Mouse (Mus musculus) kidney, embryonic 15.5 days (tissue): ENCODE data around the gene Ahnak. TPM values are rescaled to one million over a fixed set of nuclear protein-coding genes. Genes with fewer than 3 reads are reported as not detected.
"Not testable (repeated sequence)": the region's sequence is repeated elsewhere in the genome, so short reads cannot be mapped to it uniquely, and the experiment has no call there.

Source experiments
- ATAC-seq: fragments of 200-750 bp; cut with Nextera tagmentation; replicated peaks from 2 replicates; pipeline ENCODE4 v1.8.0; 2017; ENCODE audit warnings: moderate TSS enrichment; ENCODE audit not compliant: low FRiP score
- H3K27ac ChIP-seq: fragments of 300-500 bp; sonication (generic); 2 replicates; pipeline ENCODE4 v1.5.1; 2015; ENCODE audit warnings: mild to moderate bottlenecking, inconsistent platforms
- H3K27me3 ChIP-seq: fragments of 300-500 bp; sonication (generic); 2 replicates; pipeline ENCODE4 v1.6.1; 2015; ENCODE audit warnings: inconsistent platforms
- H3K36me3 ChIP-seq: fragments of 300-500 bp; sonication (generic); 2 replicates; pipeline ENCODE4 v1.6.1; 2015; ENCODE audit warnings: inconsistent platforms
- H3K4me1 ChIP-seq: fragments of 300-500 bp; sonication (generic); 2 replicates; pipeline ENCODE4 v1.6.1; 2015; ENCODE audit warnings: inconsistent platforms
- H3K4me2 ChIP-seq: fragments of 300-500 bp; sonication (generic); 2 replicates; pipeline ENCODE4 v1.6.1; 2015; ENCODE audit warnings: moderate library complexity, mild to moderate bottlenecking, inconsistent platforms
- H3K4me3 ChIP-seq: fragments of 300-500 bp; sonication (generic); replicated peaks from 2 replicates; pipeline ENCODE4 v1.5.1; 2015; ENCODE audit warnings: mild to moderate bottlenecking, inconsistent platforms
- H3K9ac ChIP-seq: fragments of 300-500 bp; sonication (generic); 2 replicates; pipeline ENCODE4 v1.6.1; 2015; ENCODE audit warnings: mild to moderate bottlenecking, inconsistent platforms
- H3K9me3 ChIP-seq: fragments of 300-500 bp; sonication (generic); replicated peaks from 2 replicates; pipeline ENCODE4 v1.6.1; 2016; ENCODE audit warnings: inconsistent platforms
- WGBS: fragments of 180-500 bp; shearing (Covaris S2); methylation state at CpG from one replicate; pipeline ENCODE4 v1.1.7; 2015; ENCODE audit warnings: mixed read lengths; 5-methylcytosine and 5-hydroxymethylcytosine counted together
- polyA plus RNA-seq: library from polyadenylated mRNA; unstranded; fragments of >200 nt; fragmentation: Nextera tagmentation; extraction: Ambion mirVana; gene quantifications from 2 replicates; pipeline ENCODE4 v1.2.1, GENCODE M21; 2015

Gene Ahnak
- polyA plus RNA-seq, 1 experiment from 2014 or later: 18.2 TPM

DNA sequence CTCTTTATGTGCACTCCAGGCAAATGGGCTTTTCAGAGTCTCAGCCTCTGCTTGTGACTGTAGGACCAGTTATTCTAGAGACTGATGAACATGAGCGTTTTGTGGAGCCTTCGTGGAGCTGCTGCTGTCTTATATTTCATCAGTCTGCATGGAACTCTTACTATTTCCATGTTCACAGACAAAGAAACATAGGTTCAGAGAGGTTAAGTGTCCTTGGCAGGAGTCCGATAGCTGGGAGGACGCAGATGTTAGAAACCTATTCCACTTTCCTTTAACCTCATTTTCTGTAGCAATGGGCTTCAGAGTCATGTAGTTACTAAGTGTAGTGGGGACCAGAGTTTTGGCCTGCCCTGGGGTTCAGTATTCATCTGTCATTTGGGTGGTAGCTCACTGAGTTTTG is 10.1 kb downstream of the Ahnak start:
- WGBS: 70% methylated on average over 4 of the region's 4 CpGs
- no peak for ATAC-seq
- no peaks in the 10 kb centered on the region for H3K27me3 ChIP-seq

GRCm38 (mm10) chr19:9006915-9007314 is 17.8 kb downstream of the Ahnak start:
- H3K9ac ChIP-seq, H3K4me2 ChIP-seq, ATAC-seq, H3K27me3 ChIP-seq, H3K4me3 ChIP-seq, H3K27ac ChIP-seq, H3K4me1 ChIP-seq, H3K9me3 ChIP-seq: not testable (repeated sequence)
- WGBS: 92% methylated on average over 2 of the region's 2 CpGs
- peaks cover 62% of the 10 kb centered on the region for H3K36me3 ChIP-seq

More for the DNA sequence above, 10.1 kb downstream of the Ahnak start:
- Histone ChIP-seq H3K27ac (no peak overlapping the region), H3K9ac (no peak overlapping the region), H3K9me3 (no peaks in the 10 kb centered on the region), H3K4me3 (no peak overlapping the region), H3K4me1 (peaks cover 22% of the 10 kb centered on the region), H3K36me3 (peaks cover 41% of the 10 kb centered on the region), H3K4me2 (no peak overlapping the region)

- no peak for ATAC-seq
- WGBS: 83% methylated on average over 3 of the region's 3 CpGs
- Histone ChIP-seq H3K4me3 (no peak overlapping the region), H3K9ac (no peak overlapping the region), H3K36me3 (peaks cover 28% of the 10 kb centered on the region), H3K27ac (no peak overlapping the region), H3K4me1 (no peaks in the 10 kb centered on the region), H3K27me3 (no peaks in the 10 kb centered on the region), H3K4me2 (no peak overlapping the region), H3K9me3 (no peaks in the 10 kb centered on the region)
Measured at GRCm38 (mm10) chr19:9019298-9019697, 30.2 kb downstream of the Ahnak start.

- no peak overlapping the region for H3K4me2 ChIP-seq
- H3K36me3 ChIP-seq: no peaks in the 10 kb centered on the region; the same call in 1 of the 2 replicates
- 57% methylated on average over 11 of the region's 11 CpGs for WGBS
- no peaks in the 10 kb centered on the region for H3K9me3 ChIP-seq
- H3K9ac ChIP-seq: no peak overlapping the region
- H3K4me1 ChIP-seq: peaks cover 6% of the 10 kb centered on the region; the same call in 1 of the 2 replicates
- H3K4me3 ChIP-seq: no peak overlapping the region
- no peak for ATAC-seq
- H3K27ac ChIP-seq: peak overlapping the region; percentile 10
- no peaks in the 10 kb centered on the region for H3K27me3 ChIP-seq
Measured at GRCm38 (mm10) chr19:9023021-9023778, 34.1 kb downstream of the Ahnak start.

DNA sequence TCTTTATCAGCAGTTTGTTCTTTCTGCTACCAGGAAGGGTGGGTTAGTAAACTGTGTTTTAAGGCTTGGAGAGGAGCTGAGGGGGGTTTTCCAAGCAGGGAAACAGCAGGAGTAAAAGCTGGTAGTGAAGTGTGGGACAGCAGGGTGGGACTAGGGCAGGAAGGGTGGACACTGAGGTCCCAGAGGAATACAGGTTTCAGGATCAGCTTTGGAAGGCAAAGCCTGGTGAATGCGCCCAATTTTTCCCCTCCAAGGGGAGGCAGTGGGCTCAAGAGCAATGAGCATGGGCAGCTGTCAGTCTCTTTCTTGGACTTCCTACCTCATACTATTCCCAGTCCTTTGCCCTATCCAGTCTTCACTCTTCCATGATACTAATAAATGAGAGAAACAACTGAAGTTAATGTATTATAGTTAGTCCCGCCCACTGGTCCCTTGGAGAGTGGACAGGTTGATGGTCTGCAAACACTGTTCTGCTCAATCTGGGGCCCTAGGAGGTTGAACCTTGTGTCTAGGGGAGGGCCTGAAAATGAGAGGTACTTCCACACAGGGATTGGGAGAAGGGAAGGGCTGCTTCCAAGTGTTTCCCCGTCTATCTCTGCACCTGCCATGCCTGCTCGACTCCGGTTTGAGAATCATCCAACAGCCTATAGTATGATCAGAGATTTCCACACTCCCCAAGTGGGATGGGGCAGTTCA is 36.6 kb downstream of the Ahnak start:
- ATAC-seq: no peak
- H3K27ac ChIP-seq: no peak overlapping the region

GRCm38 (mm10) chr19:9026634-9027033 is 37.5 kb downstream of the Ahnak start:
- ATAC-seq: no peak; the same call in 1 of the 2 replicates
- no peak overlapping the region for H3K4me2 ChIP-seq

More for the DNA sequence above, 36.6 kb downstream of the Ahnak start:
- Histone ChIP-seq H3K4me2 (no peak overlapping the region), H3K4me1 (peaks cover 6% of the 10 kb centered on the region; the same call in 1 of the 2 replicates), H3K9me3 (no peaks in the 10 kb centered on the region), H3K9ac (no peak overlapping the region), H3K27me3 (no peaks in the 10 kb centered on the region), H3K36me3 (no peaks in the 10 kb centered on the region), H3K4me3 (no peak overlapping the region)
- 89% methylated on average over 5 of the region's 5 CpGs for WGBS

DNA sequence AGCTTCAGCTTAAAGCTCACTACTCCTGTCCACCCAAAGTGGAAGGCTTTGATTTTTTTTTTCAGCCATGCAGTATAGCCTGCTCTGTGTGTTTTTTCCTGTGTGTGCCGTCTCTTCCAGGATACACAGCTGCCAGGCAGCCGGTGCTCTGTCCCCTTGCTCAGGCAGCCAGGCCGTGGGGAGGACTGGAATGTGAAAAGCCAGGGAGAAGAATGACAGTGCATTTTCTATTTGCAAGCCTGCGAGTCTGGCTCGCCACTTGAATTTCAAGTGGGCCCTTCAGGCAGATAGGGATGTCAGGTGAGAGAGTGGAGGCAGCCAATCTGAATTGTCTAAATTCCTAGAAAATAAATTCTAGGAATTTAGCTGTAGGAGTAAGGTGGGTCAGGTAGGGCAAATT is 38.7 kb downstream of the Ahnak start:
- Histone ChIP-seq H3K4me1 (peaks cover 6% of the 10 kb centered on the region; the same call in 1 of the 2 replicates), H3K4me3 (no peak overlapping the region), H3K36me3 (no peaks in the 10 kb centered on the region), H3K4me2 (no peak overlapping the region), H3K27ac (0 out of 2 replicates have a peak overlapping the region, but pooled peaks have one; percentile 5), H3K27me3 (no peaks in the 10 kb centered on the region), H3K9ac (no peak overlapping the region), H3K9me3 (no peaks in the 10 kb centered on the region)
- no peak for ATAC-seq
- WGBS: 33% methylated on average over 5 of the region's 5 CpGs

More at GRCm38 (mm10) chr19:9026634-9027033, 37.5 kb downstream of the Ahnak start:
- no peak overlapping the region for H3K4me3 ChIP-seq
- H3K36me3 ChIP-seq: no peaks in the 10 kb centered on the region
- no peak overlapping the region for H3K27ac ChIP-seq
- 80% methylated on average over 4 of the region's 4 CpGs for WGBS
- no peaks in the 10 kb centered on the region for H3K27me3 ChIP-seq
- no peaks in the 10 kb centered on the region for H3K9me3 ChIP-seq
- H3K9ac ChIP-seq: no peak overlapping the region
- H3K4me1 ChIP-seq: peaks cover 6% of the 10 kb centered on the region; the same call in 1 of the 2 replicates

GRCm38 (mm10) chr19:9028375-9028774 is 39.3 kb downstream of the Ahnak start:
- no peak overlapping the region for H3K27ac ChIP-seq
- H3K27me3 ChIP-seq: no peaks in the 10 kb centered on the region
- H3K9ac ChIP-seq: no peak overlapping the region
- 43% methylated on average over 3 of the region's 3 CpGs for WGBS
- no peak for ATAC-seq
- no peaks in the 10 kb centered on the region for H3K9me3 ChIP-seq
- H3K4me2 ChIP-seq: no peak overlapping the region
- H3K4me3 ChIP-seq: no peak overlapping the region
- H3K4me1 ChIP-seq: peaks cover 8% of the 10 kb centered on the region; the same call in 1 of the 2 replicates
- H3K36me3 ChIP-seq: no peaks in the 10 kb centered on the region

DNA sequence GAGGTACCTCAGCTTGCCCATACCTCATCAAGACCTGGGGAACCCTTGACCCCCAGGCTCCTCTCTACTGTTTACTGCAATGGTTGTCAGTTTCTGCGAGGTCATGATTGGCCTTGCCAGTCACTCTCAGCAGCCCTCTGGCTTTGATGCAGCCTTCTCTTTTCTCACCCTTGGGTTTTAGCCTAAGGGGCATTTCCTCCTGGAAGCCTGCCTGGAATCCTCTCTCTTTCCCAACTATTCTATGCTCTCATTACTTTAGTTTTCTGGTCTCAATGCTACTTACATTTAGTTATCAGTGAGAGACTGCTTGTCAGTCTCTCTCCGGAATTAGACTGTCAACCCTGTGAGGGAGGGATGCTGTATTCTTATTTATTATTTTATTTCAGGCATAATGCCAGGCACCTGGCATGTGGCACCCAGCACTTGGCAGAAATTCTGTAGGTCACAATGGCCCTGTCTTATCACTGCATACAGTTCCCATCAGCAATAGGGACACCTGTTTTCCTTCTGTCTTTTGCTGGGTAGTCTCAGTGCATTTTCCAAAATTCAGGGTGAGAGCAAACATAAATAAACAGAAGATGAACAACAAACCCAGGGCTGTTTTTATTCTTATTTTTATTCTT is 40.7 kb downstream of the Ahnak start:
- H3K4me2 ChIP-seq: no peak overlapping the region
- no peak overlapping the region for H3K4me3 ChIP-seq
- no peaks in the 10 kb centered on the region for H3K36me3 ChIP-seq
- H3K4me1 ChIP-seq: peaks cover 14% of the 10 kb centered on the region; the same call in 1 of the 2 replicates
- no peak overlapping the region for H3K9ac ChIP-seq
- no peaks in the 10 kb centered on the region for H3K27me3 ChIP-seq
- H3K9me3 ChIP-seq: no peaks in the 10 kb centered on the region
- ATAC-seq: no peak
- WGBS: 76% methylated on average over 2 of the region's 2 CpGs
- H3K27ac ChIP-seq: no peak overlapping the region

DNA sequence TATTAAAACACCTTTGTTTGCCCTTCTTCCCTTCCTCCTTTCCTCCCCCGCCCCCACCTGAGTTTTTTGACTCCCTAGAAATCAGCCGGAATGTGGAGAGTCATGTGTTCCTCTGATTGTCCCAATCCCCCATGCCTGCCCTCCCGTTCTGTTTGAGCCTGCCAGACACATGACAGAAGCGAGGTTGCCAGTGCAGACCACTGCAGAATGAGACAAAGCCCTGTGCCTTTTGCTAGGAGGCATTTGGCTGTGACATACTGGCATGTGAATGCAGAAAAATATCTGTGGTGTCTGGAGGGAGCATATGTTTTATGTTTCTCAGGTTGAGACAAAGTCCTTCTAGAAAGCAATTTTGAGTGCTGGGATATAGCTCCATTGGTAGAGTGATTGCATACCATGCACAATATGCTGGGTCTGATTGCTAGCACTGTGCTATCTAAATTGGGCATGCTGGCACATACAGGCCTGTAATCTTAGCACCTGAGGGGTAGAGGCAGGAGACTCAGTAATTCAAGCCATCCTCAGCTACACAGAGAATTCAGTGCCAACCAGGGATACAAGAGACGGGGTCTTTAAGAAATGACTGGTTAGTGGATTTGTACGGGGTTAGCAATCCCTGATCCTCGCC is 43.5 kb downstream of the Ahnak start:
- 58% methylated on average over 7 of the region's 7 CpGs for WGBS
- Histone ChIP-seq H3K4me1 (peaks cover 13% of the 10 kb centered on the region; the same call in 1 of the 2 replicates), H3K36me3 (no peaks in the 10 kb centered on the region), H3K27ac (0 out of 2 replicates have a peak overlapping the region, but pooled peaks have one; percentile 18), H3K9me3 (no peaks in the 10 kb centered on the region), H3K9ac (no peak overlapping the region), H3K27me3 (no peaks in the 10 kb centered on the region), H3K4me3 (no peak overlapping the region), H3K4me2 (no peak overlapping the region)
- no peak for ATAC-seq

DNA sequence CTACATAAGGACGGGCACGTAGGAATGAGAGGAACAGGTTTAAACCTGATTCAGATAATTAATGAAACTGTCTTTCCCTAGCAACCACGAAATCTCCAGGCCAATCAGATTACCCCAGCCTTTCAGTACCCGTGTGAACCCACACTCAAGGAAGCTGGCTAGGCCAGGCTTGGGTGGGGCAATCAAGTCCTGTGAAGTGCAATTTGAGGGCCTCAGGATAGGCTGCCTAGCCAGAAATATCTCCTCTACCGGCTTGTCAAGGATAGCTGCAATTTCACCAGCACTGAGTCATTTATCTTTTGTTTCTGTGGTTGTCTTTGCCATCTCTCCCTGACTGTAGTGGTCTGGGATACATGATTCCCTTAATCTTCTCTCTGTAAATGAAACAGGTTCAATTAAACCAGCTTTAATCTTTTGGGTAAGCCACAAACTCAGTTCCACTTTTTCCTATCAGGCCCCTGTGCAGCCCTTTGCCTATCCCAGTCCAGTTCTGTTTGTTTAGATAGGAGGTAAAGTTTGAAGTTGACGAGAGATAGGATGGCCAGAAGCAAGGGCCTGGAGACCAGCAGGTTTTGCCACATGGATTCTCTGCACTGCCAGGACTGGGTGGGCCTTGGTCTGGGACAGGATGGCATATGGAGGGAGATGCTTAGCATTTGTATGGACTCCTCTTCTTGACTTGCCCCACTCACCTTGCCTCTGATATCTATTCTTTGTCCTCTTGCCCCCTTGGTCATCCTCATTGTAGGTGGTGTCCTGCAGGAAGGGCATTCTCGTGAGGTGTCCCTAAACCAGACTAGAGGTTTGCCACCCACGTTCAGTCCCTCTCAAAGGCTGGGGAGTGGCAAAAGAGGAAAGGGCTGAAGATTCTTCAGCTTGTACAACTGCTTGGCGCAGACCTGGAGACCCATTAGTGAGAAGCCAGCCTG is 44.6 kb downstream of the Ahnak start:
- no peaks in the 10 kb centered on the region for H3K9me3 ChIP-seq
- no peak overlapping the region for H3K4me2 ChIP-seq
- no peak for ATAC-seq
- no peak overlapping the region for H3K4me3 ChIP-seq
- WGBS: 52% methylated on average over 9 of the region's 9 CpGs
- H3K9ac ChIP-seq: no peak overlapping the region
- no peaks in the 10 kb centered on the region for H3K36me3 ChIP-seq
- no peaks in the 10 kb centered on the region for H3K27me3 ChIP-seq
- peak overlapping the region; percentile 18; the same call in 1 of the 2 replicates for H3K27ac ChIP-seq
- peaks cover 9% of the 10 kb centered on the region; the same call in 1 of the 2 replicates for H3K4me1 ChIP-seq
